Mouse (Mus musculus): ENCODE measurements around the gene Alg2. TPM values are rescaled to one million over a fixed set of nuclear protein-coding genes. Genes with fewer than 3 reads are reported as not detected.

Gene Alg2
- polyA plus RNA-seq, 1 experiment from 2014 or later: 57.0 TPM

DNA sequence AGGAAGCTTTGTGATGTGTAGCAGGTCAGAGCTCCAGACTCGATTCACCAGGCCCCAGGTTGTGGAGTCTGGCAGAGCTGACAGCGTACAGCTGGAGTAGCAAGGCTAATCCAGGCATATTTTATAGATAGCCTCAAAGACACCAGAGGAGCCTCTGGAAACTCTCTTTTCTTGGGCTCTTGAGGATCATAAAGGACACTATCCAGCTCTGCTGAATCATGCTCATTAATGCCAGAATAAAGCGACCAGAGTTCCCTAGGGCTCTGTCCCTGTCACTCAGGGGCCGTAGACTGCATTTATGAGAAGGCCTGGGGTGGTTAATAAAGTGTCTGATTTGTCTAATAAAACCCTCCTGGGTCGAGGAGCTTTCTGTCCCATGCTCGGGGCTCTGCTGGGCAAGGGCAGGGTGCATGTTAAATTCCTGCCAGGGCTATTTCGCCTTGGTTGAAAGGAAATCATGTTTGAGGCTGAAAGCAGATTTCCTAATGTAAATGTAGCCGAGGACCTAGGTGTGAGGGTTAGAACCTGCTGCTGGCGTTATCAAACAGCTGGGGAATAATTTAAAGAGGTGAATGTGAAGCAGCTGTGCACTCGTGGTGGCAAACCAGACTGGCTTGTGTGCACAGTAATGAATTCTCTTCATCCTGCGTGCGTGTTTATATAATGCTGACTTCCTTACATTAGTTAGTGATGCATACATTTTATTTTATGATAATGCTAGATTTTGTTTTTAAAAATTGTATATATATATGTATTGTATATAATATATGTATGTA lies 18.4 kb upstream of the Alg2 start:
- no peak overlapping the region for H3K4me3 ChIP-seq
- H3K4me1 ChIP-seq: 0 out of 2 replicates have a peak, but pooled peaks cover 5% of the 10 kb centered on the region
- DNase-seq (ENCODE audit: low spot score): no peak
- no peaks in the 10 kb centered on the region for H3K27me3 ChIP-seq (ENCODE audit: insufficient read depth, poor library complexity, severe bottlenecking)
- no peaks in the 10 kb centered on the region for H3K36me3 ChIP-seq
- H3K9me3 ChIP-seq: no peaks in the 10 kb centered on the region
- no peak overlapping the region for H3K27ac ChIP-seq
- whole genome bisulfite sequencing: 76% methylated on average over 12 of the region's 12 CpGs

DNA sequence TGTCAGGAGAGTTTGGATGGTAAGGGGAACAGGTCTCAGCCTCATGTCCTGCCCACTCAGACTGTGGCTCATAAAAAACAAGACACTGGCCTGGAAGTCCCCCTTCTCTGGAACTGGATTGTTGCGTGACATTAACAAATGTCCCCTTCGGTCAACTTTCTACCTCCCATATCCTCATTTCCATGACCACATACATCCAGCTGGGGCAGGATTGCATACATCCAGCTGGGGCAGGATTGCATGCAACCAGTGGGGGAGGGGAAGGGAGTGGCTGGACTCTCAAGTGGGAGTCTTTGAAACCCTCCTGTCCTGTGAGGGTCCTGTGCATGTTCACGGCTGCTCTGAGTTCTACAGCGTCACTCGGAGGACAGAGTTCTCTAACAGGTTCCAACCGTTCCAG lies 17.1 kb upstream of the Alg2 start:
- Histone ChIP-seq H3K9me3 (no peaks in the 10 kb centered on the region), H3K36me3 (no peaks in the 10 kb centered on the region), H3K27me3 (ENCODE audit: insufficient read depth, poor library complexity, severe bottlenecking) (no peaks in the 10 kb centered on the region), H3K27ac (no peak overlapping the region), H3K4me1 (0 out of 2 replicates have a peak, but pooled peaks cover 5% of the 10 kb centered on the region), H3K4me3 (no peak overlapping the region)
- DNase-seq (ENCODE audit: low spot score): no peak
- WGBS: 81% methylated on average over 6 of the region's 6 CpGs

DNA sequence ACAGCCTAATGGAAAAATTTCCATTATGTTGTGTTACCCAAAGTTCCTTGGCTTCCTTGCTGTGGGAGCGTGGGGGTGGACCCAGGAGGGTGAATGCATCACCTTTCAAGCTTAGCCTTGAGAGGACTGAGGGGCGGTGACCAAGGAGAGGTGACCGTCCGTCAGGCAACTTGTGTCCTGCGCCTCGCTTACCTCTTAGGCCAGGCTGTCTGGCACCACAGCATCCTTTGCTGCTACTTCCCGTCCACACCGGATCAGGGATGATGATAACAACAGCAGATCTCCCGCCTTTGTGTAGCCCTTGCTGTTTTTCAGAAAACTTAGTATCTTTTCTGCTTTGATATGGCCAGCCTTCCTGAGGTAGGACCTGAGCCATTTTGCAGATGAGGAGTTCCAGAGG lies 6.4 kb upstream of the Alg2 start:
- peak; percentile 70 for DNase-seq (ENCODE audit: low spot score)
- no peak overlapping the region for H3K4me3 ChIP-seq
- no peak overlapping the region for H3K27ac ChIP-seq
- no peaks in the 10 kb centered on the region for H3K27me3 ChIP-seq (ENCODE audit: insufficient read depth, poor library complexity, severe bottlenecking)
- H3K9me3 ChIP-seq: no peaks in the 10 kb centered on the region
- peaks cover 67% of the 10 kb centered on the region for H3K36me3 ChIP-seq
- H3K4me1 ChIP-seq: peaks cover 2% of the 10 kb centered on the region; the same call in 1 of the 2 replicates
- 89% methylated on average over 9 of the region's 9 CpGs for WGBS

DNA sequence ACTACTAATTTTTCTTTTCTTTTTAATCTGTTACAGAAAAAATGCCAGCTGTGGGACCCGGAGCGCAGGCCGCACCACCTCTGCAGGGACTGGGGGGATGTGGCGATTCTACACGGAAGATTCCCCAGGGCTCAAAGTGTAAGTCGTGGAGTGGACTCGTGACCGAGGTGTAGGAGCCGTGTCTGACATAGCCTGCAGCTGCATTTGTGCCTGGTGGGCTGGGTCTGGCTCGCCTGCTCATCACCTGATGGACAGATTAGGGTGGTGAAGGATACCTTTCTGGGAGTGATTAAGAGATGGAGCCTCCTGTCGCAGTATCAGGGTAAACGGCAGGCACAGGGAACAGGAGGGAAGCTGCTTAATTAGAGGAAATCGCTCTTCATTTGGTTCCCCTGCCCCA lies 6.0 kb upstream of the Alg2 start:
- Histone ChIP-seq H3K27ac (no peak overlapping the region), H3K27me3 (ENCODE audit: insufficient read depth, poor library complexity, severe bottlenecking) (no peaks in the 10 kb centered on the region), H3K9me3 (no peaks in the 10 kb centered on the region), H3K4me3 (no peak overlapping the region), H3K36me3 (peaks cover 67% of the 10 kb centered on the region), H3K4me1 (peaks cover 6% of the 10 kb centered on the region)
- DNase-seq (ENCODE audit: low spot score): peak; percentile 63
- 91% methylated on average over 13 of the region's 13 CpGs for WGBS

DNA sequence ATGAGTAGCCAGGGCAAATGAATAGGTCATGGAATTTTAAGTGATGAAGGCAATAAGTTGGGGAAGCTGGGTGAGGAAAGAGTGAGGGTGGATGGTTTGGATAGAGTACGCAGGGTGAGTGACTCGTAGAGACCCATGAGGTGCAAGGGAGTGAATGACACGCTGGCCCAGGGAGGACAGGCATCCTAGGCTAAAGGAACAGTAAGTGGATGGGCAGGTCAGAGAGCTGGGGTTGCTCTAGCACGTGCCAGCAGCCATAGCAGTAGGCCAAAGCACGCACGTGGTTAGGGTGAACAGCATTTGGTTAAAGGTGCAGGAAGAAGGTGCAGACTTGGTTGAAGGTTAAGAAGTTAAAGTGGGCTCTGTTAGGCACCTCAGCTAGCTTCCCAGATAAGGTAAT lies 3.4 kb upstream of the Alg2 start:
- DNase-seq (ENCODE audit: low spot score): peak; percentile 57
- WGBS: 90% methylated on average over 6 of the region's 6 CpGs
- Histone ChIP-seq H3K27me3 (ENCODE audit: insufficient read depth, poor library complexity, severe bottlenecking) (no peaks in the 10 kb centered on the region), H3K4me1 (peaks cover 14% of the 10 kb centered on the region), H3K36me3 (peaks cover 50% of the 10 kb centered on the region), H3K27ac (no peak overlapping the region), H3K9me3 (no peaks in the 10 kb centered on the region), H3K4me3 (no peak overlapping the region)

DNA sequence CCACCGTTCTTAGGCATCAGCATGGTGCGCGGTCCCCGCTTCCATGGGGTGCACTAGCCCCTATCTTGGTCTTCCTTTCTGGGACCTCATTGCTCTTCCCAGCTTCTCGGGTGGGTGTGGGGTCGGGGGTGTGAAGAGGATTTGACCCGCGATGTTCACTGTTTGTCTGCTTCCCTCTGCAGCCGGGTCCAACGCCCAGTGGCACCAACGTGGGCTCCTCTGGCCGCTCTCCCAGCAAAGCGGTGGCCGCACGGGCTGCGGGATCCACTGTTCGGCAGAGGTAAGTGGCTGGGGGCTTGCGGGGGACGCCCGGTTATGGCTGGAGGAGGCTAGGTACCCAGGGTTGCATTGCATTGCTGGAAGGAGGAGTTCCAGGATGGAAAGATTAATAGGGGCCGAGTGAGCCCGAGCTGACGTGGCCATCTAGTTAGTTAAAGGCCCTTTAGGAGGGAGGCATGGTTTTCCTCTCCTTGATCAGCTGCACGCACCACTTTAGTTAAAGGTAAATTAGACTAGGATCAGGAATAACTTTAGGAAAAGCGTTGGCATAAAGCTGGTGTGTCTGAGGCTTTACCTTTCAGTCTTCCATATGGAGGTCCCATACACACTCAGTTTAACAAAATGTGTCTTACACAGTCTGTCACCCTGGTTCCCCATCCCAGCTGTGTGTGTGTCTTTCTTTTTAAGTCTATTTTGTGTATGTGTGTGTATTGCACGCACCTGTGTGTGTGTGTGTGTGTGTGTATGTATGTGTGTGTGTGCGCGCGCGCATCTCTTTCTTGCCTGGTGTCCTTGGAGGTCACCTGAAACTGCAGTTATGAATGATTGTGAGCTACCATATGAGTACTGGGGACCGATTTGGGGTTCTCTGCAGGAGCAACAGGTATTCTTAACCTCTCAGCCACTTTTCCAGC lies 854 bp upstream of the Alg2 start:
- peak overlapping the region; percentile 72 for H3K4me3 ChIP-seq
- 14% methylated on average over 31 of the region's 31 CpGs for WGBS
- peak; percentile 50 for DNase-seq (ENCODE audit: low spot score)
- peaks cover 14% of the 10 kb centered on the region for H3K4me1 ChIP-seq
- peak overlapping the region; percentile 89 for H3K27ac ChIP-seq
- H3K36me3 ChIP-seq: peaks cover 50% of the 10 kb centered on the region
- H3K9me3 ChIP-seq: no peaks in the 10 kb centered on the region
- H3K27me3 ChIP-seq (ENCODE audit: insufficient read depth, poor library complexity, severe bottlenecking): no peaks in the 10 kb centered on the region

DNA sequence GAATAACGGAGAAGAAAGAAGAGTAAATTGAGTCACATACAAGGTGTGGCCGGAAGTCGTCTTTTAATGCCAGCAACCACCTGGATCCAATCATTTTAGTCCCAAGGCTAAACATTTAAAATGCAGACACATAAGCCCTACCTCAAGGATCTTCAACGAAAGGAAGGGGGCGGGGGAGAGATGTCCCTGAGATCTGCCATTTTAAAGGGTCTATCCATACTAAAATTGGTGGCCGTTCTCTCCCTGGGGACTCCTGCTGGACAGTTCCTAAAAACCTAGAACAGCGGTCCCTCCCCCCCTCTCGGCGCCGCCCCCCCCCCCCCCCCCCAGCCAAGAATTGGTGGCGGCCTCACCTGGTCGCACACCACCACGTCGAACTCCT lies 556 bp downstream of the Alg2 start:
- Histone ChIP-seq H3K4me1 (peaks cover 14% of the 10 kb centered on the region), H3K27me3 (ENCODE audit: insufficient read depth, poor library complexity, severe bottlenecking) (no peaks in the 10 kb centered on the region), H3K36me3 (peaks cover 53% of the 10 kb centered on the region), H3K27ac (peak overlapping the region; percentile 89), H3K4me3 (peak overlapping the region; percentile 72), H3K9me3 (no peaks in the 10 kb centered on the region)
- 7% methylated on average over 7 of the region's 14 CpGs for WGBS
- DNase-seq (ENCODE audit: low spot score): no peak

DNA sequence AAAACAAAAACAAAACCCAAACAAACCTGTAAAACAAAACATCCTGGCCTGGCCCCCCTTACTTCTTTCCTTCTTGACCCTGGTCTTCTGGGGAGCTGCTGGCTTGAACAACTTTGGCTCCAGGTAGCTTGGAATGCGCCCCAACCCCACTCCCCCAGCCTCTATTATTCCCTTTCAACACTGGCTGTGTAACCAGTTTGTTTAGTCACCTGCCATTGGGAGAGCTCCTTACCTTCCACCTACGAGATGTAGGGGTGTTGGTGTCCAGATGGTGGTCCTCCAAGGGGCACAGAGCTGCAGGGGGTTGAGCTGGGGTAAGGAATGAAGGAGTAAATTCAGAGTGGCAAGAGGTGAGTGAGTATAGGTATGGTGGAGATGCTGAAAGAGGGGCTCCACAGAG lies 6.9 kb downstream of the Alg2 start:
- DNase-seq (ENCODE audit: low spot score): peak; percentile 58
- Histone ChIP-seq H3K9me3 (no peaks in the 10 kb centered on the region), H3K4me1 (no peaks in the 10 kb centered on the region), H3K4me3 (no peak overlapping the region), H3K27me3 (ENCODE audit: insufficient read depth, poor library complexity, severe bottlenecking) (no peaks in the 10 kb centered on the region), H3K27ac (no peak overlapping the region), H3K36me3 (peaks cover 67% of the 10 kb centered on the region)
- 92% methylated on average over 2 of the region's 2 CpGs for WGBS

DNA sequence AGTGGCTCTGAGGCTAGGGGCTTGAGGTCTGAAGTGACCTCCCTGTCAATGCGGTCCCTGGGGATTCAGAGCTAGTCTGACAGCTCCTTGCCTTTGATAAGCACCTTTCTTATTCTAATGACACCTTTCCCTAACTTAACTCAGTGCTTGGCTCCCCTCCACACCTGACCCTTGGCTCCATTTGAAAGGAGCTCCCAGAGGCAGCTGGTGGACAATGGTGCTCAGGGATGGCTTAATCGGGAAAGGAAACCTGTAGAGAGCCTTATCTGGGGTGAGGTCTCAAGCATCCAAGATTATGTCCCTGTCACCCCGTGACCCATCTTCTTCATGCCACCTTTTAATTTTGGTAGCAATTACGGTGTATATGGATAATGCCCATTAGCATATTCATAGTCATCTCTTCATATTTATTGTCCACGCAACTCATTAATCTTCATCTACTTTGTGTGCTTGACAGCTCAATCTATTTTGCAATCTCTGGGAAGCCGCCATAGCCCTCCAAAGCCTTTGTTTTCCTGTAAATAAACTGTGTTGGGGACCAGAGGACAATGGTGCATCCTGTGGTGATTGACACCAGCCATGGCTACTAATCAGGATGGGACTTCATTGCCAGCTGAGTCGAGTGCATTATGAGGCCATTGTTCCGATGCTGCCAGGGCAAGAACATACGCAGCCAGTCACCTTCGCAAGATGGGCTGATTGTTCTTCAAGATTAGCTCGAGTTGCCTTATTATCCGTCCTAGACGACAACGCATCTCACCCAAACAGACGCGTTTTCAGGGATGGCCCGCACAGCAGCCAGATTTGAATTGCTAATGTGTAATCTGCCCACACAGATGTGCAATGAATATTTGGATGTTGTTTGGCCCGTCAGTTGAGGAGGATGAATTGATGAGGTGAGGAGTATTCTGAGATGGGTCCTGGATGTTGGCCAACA lies 24.3 kb downstream of the Alg2 start:
- no peak overlapping the region for H3K4me3 ChIP-seq
- peaks cover 6% of the 10 kb centered on the region; the same call in 1 of the 2 replicates for H3K27me3 ChIP-seq (ENCODE audit: insufficient read depth, poor library complexity, severe bottlenecking)
- no peak overlapping the region for H3K27ac ChIP-seq
- DNase-seq (ENCODE audit: low spot score): peak; percentile 60
- H3K9me3 ChIP-seq: no peaks in the 10 kb centered on the region
- no peaks in the 10 kb centered on the region for H3K36me3 ChIP-seq
- no peaks in the 10 kb centered on the region for H3K4me1 ChIP-seq
- 32% methylated on average over 18 of the region's 18 CpGs for WGBS

DNA sequence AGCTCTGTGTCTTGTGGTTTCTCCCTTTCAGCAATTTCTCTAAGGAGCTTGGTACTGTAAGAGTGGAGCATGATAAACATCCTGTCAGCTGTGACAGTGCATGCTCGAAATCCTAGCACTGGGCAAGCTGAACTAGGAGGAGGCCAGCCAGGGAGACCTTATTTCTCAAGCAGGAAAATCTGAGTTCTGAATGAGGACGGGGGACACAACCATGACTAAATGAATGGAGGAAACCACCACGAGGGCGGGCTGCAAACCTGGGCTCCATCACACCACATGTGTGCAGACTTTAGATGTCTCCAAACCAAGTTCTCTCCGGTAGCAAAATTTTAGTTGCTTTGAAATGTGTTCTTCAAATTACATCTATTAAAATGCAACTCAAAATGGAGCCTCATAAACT lies 25.0 kb downstream of the Alg2 start:
- Histone ChIP-seq H3K27me3 (ENCODE audit: insufficient read depth, poor library complexity, severe bottlenecking) (peaks cover 6% of the 10 kb centered on the region; the same call in 1 of the 2 replicates), H3K27ac (no peak overlapping the region), H3K9me3 (no peaks in the 10 kb centered on the region), H3K36me3 (no peaks in the 10 kb centered on the region), H3K4me1 (no peaks in the 10 kb centered on the region), H3K4me3 (no peak overlapping the region)
- peak; percentile 56 for DNase-seq (ENCODE audit: low spot score)
- WGBS: 59% methylated on average over 5 of the region's 5 CpGs

DNA sequence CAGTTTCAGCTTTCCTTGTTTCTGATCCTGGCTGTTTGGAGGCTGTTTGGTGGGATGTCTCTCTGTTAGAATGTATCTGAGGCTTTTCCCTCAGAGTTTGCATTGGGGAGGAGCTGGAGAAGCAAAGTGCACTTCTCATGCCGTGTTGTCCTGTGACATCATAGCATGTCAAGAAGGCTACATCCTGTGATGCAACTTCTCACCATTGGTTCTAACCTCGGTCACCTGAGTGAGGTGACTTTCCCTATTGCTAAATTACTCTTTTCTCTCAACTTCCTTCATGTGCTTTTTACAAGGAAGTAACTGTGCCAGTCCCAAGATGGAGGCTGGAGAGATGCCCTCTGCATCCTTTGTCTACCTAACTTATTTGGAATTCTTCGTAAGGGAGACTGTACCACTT lies 25.6 kb downstream of the Alg2 start:
- no peak overlapping the region for H3K4me3 ChIP-seq
- H3K36me3 ChIP-seq: no peaks in the 10 kb centered on the region
- WGBS: 84% methylated on average over 3 of the region's 3 CpGs
- H3K27me3 ChIP-seq (ENCODE audit: insufficient read depth, poor library complexity, severe bottlenecking): peaks cover 6% of the 10 kb centered on the region; the same call in 1 of the 2 replicates
- H3K9me3 ChIP-seq: no peaks in the 10 kb centered on the region
- no peak overlapping the region for H3K27ac ChIP-seq
- H3K4me1 ChIP-seq: no peaks in the 10 kb centered on the region
- no peak for DNase-seq (ENCODE audit: low spot score)

DNA sequence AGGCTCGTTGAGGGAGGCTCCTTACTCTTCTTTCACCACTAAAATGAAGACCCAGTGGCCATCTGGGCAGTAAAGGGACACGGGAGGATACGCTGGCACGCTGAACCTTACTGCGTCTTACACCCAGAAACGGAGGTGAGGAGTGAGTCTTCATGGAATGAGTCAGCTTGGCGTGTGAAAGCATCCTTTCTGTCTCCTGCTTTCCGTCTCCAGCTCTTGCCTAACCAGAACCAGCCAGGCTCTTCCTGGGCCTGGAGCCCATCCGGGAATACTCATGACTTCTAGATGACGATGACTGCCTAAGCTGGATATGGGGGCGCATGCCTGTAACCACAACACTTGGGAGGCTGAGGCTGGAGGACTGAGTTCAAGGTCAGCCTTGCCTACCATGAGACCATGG lies 33.2 kb downstream of the Alg2 start:
- Histone ChIP-seq H3K27ac (no peak overlapping the region), H3K36me3 (no peaks in the 10 kb centered on the region), H3K9me3 (no peaks in the 10 kb centered on the region), H3K27me3 (ENCODE audit: insufficient read depth, poor library complexity, severe bottlenecking) (0 out of 2 replicates have a peak, but pooled peaks cover 3% of the 10 kb centered on the region), H3K4me3 (no peak overlapping the region), H3K4me1 (peaks cover 25% of the 10 kb centered on the region)
- DNase-seq (ENCODE audit: low spot score): peak; percentile 51
- WGBS: 86% methylated on average over 11 of the region's 11 CpGs
